Mouse (Mus musculus) MEL-GATA-1-ER (cell line): Measurements from ENCODE around the gene Hoxc10.
A peak's percentile ranks its signal among the peaks of the same experiment; 100 is the strongest.

Experiments
- DNase-seq: peaks from one replicate; pipeline ENCODE4 v3.0.0-alpha.2; 2012; ENCODE audit warnings: low read depth; ENCODE audit errors: extremely low read depth

The Hoxc10 gene

GRCm38 (mm10) chr15:102990461-102991397 is 24.1 kb downstream of the Hoxc10 start, which contains the start of gene Hoxc8:
Gene Hoxc8 (plus strand): TSS chr15:102990607.
- no peak for DNase-seq

GRCm38 (mm10) chr15:102991782-102992181 is 25.2 kb downstream of the Hoxc10 start:
- DNase-seq, result no peak

GRCm38 (mm10) chr15:102992206-102992605 is 25.6 kb downstream of the Hoxc10 start:
- DNase-seq, result no peak

GRCm38 (mm10) chr15:102992863-102993262 is 26.3 kb downstream of the Hoxc10 start:
- DNase-seq, result no peak

GRCm38 (mm10) chr15:102996548-102996947 is 30.0 kb downstream of the Hoxc10 start:
- DNase-seq, result no peak

GRCm38 (mm10) chr15:102997431-102997830 is 30.8 kb downstream of the Hoxc10 start:
- DNase-seq, result no peak

- no peak for DNase-seq
These were observed 31.4 kb downstream of the Hoxc10 start, which contains the start of gene Hoxc6 for GRCm38 (mm10) chr15:102997939-102998355. Gene Hoxc6 (plus strand): TSS chr15:102998257.

GRCm38 (mm10) chr15:102998608-102999182 is 32.1 kb downstream of the Hoxc10 start:
- DNase-seq, result peak; percentile 96

GRCm38 (mm10) chr15:102999183-102999831 is 32.7 kb downstream of the Hoxc10 start:
- peak; percentile 94 for DNase-seq

- no peak for DNase-seq
These were observed 33.4 kb downstream of the Hoxc10 start for GRCm38 (mm10) chr15:102999955-103000354.

- DNase-seq, result no peak
These were observed 33.9 kb downstream of the Hoxc10 start for GRCm38 (mm10) chr15:103000501-103000901.

GRCm38 (mm10) chr15:103001370-103001769 is 34.8 kb downstream of the Hoxc10 start:
- no peak for DNase-seq

GRCm38 (mm10) chr15:103002156-103002555 is 35.6 kb downstream of the Hoxc10 start:
- no peak for DNase-seq

- DNase-seq, result peak; percentile 85
These were observed 36.3 kb downstream of the Hoxc10 start for GRCm38 (mm10) chr15:103002821-103003448.

- DNase-seq, result no peak
These were observed 38.7 kb downstream of the Hoxc10 start for GRCm38 (mm10) chr15:103005308-103005707.

GRCm38 (mm10) chr15:103005797-103006196 is 39.2 kb downstream of the Hoxc10 start:
- no peak for DNase-seq

- DNase-seq, result no peak
These were observed 39.7 kb downstream of the Hoxc10 start for GRCm38 (mm10) chr15:103006326-103006725.

- no peak for DNase-seq
These were observed 42.9 kb downstream of the Hoxc10 start for GRCm38 (mm10) chr15:103009265-103010111.

GRCm38 (mm10) chr15:103010112-103010846 is 43.7 kb downstream of the Hoxc10 start:
- no peak for DNase-seq
